Mouse (Mus musculus) frontal cortex, postnatal 14 days (tissue): Measurements from ENCODE around the gene Ccp110.

Experiments
- DNase-seq, 2 experiments: peaks; one replicate each; pipeline ENCODE4 v3.0.0; 2022; ENCODE audit warnings: low spot score in 2 of 2

Ccp110 gene

GRCm38 (mm10) chr7:118712228-118713173, at the start of gene Ccp110:
Ccp110 (plus strand) TSS chr7:118712552.
- peak; percentile 90 to 92 for DNase-seq

- DNase-seq: no peak
These were observed 44.6 kb upstream of the Ccp110 start for GRCm38 (mm10) chr7:118667773-118668172.

- no peak for DNase-seq
These were observed 42.2 kb upstream of the Ccp110 start for GRCm38 (mm10) chr7:118670142-118670541.

GRCm38 (mm10) chr7:118676826-118677225, 35.5 kb upstream of the Ccp110 start:
- DNase-seq: no peak

GRCm38 (mm10) chr7:118688199-118688598, 24.2 kb upstream of the Ccp110 start:
- peak; percentile 73 to 86 for DNase-seq

- DNase-seq: no peak
These were observed 23.3 kb upstream of the Ccp110 start for GRCm38 (mm10) chr7:118689088-118689487.

GRCm38 (mm10) chr7:118691287-118691686, 21.1 kb upstream of the Ccp110 start:
- no peak for DNase-seq

GRCm38 (mm10) chr7:118696146-118696545, 16.2 kb upstream of the Ccp110 start:
- DNase-seq: no peak

- no peak for DNase-seq
These were observed 15.2 kb upstream of the Ccp110 start for GRCm38 (mm10) chr7:118697168-118697567.

- no peak for DNase-seq
These were observed 13.5 kb upstream of the Ccp110 start for GRCm38 (mm10) chr7:118698882-118699281.

- no peak for DNase-seq
These were observed 9.2 kb upstream of the Ccp110 start for GRCm38 (mm10) chr7:118703144-118703561.

GRCm38 (mm10) chr7:118704001-118704850, 8.1 kb upstream of the Ccp110 start:
- DNase-seq: no peak

- peak; percentile 89 to 92 for DNase-seq
These were observed 7.0 kb upstream of the Ccp110 start, which contains the start of gene Gde1 for GRCm38 (mm10) chr7:118705101-118705961. Gde1 (minus strand) TSS chr7:118705778.

GRCm38 (mm10) chr7:118706051-118706450, 6.3 kb upstream of the Ccp110 start:
- no peak for DNase-seq

- no peak for DNase-seq
These were observed 5.9 kb upstream of the Ccp110 start for GRCm38 (mm10) chr7:118706488-118706887.

GRCm38 (mm10) chr7:118707216-118707615, 5.1 kb upstream of the Ccp110 start:
- DNase-seq: no peak

- DNase-seq: no peak
These were observed 4.3 kb upstream of the Ccp110 start for GRCm38 (mm10) chr7:118708002-118708401.

- DNase-seq: no peak
These were observed 1.6 kb upstream of the Ccp110 start for GRCm38 (mm10) chr7:118710776-118711175.

GRCm38 (mm10) chr7:118714873-118715272, 2.5 kb downstream of the Ccp110 start:
- DNase-seq: no peak

GRCm38 (mm10) chr7:118718066-118718465, 5.7 kb downstream of the Ccp110 start:
- DNase-seq: no peak

- DNase-seq: no peak
These were observed 11.6 kb downstream of the Ccp110 start for GRCm38 (mm10) chr7:118723927-118724326.
